Mouse (Mus musculus) monocyte, adult 2 months (primary cell): ENCODE data around the gene Psmg4.

Experiments used
- DNase-seq, 2 experiments: peaks; one replicate each; pipeline ENCODE4 v3.0.0; 2022; ENCODE audit warnings: low spot score in 2 of 2, low read depth in 1 of 2

Psmg4 gene

GRCm38 (mm10) chr13:34148181-34148580, 14.6 kb upstream of the Psmg4 start:
- DNase-seq: no peak

DNA sequence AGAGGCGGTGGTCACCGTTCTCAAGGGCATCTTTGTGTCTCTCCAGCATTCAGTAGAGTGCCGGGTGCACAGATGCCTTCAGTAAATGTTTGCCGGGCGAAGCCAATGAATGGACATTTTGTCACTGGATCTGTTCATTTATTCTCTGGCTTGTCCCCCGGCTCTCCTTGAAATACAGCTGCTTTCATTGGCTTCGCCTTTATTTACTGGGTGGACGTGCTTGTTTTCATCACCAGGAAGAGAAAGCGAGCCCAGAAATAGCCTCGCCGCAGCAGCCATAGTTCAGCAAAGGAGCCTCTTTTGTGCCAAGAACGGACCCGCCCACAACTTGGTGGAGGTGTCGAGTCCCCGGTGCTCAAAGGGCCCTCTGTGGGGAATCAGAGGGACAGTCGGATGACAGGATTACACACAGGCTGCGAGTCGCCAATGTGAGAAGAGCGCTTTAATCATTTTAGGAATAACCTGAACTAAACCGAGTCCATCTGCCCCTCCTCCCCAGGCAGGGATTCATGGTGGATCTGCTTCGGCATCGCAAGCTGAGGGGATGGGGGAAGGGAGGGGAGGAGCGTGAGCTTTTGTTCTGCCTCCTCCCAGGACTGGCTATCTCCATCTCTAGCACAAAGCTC, 13.9 kb upstream of the Psmg4 start:
- no peak for DNase-seq

- no peak for DNase-seq
These were observed 13.1 kb upstream of the Psmg4 start for GRCm38 (mm10) chr13:34149463-34150176.

GRCm38 (mm10) chr13:34150271-34151027, 12.3 kb upstream of the Psmg4 start:
- no peak for DNase-seq

GRCm38 (mm10) chr13:34151425-34151824, 11.3 kb upstream of the Psmg4 start:
- no peak for DNase-seq

- no peak for DNase-seq
These were observed 10.1 kb upstream of the Psmg4 start for GRCm38 (mm10) chr13:34152695-34153094.

DNA sequence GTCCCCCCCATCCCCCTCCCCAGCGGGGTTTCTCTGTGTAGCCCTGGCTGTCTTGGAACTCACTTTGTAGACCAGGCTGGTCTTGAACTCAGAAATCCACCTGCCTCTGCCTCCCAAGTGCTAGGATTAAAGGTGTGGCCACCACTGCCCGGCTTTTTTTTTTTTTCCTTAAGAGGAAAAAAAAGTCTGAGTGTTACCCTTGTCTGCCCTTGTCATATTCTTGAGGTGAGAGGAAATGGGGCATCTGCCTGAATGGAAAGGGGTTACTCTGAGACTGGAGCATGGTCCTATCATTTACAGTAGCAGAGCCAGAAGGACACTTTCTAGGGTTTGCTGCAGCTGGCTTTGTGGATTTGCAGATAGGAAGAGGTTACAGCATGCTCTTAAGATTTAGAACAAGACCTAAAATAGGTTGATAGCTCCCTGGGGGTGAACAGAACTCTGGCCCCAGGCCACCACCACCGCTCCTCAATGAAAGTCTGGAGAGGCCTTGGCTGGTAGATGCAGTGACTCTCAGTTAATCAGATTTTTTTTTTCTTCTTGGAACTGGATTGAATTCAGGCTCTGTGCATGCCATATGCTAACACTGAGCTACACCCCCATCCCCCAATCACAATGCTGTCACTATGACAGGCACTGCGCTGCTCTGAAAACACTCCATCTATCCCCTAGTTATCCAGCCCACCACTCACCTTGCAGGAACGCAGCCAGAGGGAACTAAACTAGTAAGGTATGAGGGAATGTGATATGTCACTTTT, 9.3 kb upstream of the Psmg4 start:
- DNase-seq: no peak

- peak in 1 of 2 experiments; percentile 38 for DNase-seq
These were observed 8.4 kb upstream of the Psmg4 start for GRCm38 (mm10) chr13:34154217-34154930.

DNA sequence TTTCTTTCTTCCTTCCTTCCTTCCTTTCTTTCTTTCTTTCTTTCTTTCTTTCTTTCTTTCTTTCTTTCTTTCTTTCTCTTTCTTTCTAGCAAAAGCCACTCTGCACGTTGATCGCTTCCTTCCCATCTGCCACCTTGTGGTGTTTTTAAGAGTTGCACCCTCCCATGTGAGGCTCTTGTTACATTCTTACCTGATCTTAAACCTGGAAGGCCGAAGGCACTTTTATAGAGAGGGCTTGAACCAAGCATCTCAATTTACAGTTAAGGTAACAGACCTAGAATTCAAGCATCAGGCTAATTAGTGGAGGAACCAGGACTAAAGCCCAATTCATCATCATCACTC, 7.9 kb upstream of the Psmg4 start:
- no peak for DNase-seq

DNA sequence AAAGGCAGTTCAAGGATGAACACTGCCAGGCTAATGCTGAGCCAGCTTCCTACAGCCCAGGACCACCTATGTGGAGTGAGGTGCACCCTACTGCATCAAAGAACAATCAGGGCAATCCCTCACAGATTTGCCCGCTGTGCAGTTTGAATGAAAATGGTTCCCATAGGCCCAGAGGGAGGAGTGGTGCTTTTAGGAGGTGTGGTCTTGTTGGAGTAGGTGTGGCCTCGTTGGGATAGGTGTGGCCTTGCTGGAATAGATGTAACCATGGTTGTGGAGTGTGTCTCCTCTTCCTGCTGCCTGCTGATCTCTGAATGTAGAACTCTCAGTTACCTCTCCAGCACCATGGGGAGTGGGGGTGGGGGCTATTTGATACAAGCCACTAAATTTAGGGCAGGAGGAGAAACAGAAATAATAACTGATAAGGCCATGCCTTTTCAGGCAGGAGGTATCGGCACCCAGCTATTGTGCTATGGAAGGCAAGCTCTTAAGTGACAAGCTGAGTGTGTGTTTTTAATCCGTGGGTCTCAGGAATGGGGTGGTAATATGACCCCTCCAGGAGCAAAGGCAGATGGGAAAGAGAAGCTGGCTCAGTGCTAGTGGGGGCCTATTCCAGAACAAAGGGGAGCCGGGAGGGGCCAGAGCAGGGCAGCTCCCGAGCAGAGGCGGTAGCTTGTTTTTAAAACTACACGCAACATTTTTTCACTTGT, 6.5 kb upstream of the Psmg4 start:
- DNase-seq: no peak

GRCm38 (mm10) chr13:34156840-34157185, 6.0 kb upstream of the Psmg4 start:
- no peak for DNase-seq

GRCm38 (mm10) chr13:34157596-34158157, 5.1 kb upstream of the Psmg4 start:
- DNase-seq: no peak

DNA sequence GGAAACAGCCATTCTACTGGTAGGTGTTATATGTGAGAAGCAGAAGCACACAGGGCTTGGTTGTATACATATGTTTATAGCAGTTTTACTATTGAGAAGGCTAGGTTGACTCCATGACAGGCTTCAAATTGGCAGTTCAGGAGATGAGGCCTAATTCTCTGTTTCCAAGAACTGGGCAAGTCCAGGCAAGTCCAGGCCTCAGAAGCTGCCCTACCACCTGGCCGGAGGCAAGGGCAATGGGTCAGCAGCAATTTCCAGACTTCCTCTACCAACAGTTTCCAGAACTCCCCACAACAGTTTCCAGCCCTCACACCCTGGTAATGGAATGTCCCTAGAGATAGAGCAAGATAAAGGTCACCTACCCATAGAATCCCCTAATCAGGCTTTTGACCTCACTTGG, 2.8 kb upstream of the Psmg4 start:
- no peak for DNase-seq

- DNase-seq: no peak
These were observed 676 bp downstream of the Psmg4 start for GRCm38 (mm10) chr13:34163304-34163975.

GRCm38 (mm10) chr13:34174025-34174424, 11.3 kb downstream of the Psmg4 start:
- no peak for DNase-seq

DNA sequence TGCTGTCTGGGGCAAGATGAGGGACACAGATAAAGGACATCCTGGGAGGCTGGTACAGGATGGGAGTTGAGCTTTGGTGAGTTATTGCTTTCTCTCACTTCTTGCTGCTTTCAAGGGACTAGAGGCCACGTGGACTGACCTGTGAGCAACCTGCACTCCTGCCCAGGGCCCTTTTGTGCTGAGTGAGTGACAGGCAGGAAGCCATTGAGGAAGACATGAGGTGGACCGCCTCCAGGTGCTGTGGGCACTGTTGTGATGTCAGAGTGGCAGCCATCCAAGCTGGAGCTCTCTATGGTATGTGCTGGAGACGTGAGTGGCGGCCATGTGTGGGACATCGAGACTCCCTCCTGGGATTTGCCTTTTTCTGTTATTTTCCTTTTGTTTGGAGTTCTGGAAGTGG, 18.9 kb downstream of the Psmg4 start:
- no peak for DNase-seq

DNA sequence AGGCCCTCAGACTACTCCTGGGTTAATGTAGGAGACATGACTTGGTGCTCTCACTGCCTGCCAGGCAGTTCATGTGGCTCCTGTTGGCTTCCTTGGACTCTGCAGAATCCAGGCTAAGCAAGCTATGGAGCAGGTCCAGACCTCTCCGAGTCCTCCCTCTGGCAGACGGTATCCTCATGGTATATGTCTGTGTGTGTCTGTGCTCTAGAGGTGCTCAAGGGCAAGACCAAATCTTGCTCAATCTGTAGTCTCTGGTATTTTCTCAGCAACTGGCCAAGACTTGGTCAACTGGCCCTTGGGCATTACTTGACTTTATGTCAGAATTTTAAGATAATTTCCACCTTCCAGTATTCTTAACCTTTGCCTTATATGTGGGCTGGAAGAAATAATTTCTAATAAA, 22.6 kb downstream of the Psmg4 start:
- no peak for DNase-seq

DNA sequence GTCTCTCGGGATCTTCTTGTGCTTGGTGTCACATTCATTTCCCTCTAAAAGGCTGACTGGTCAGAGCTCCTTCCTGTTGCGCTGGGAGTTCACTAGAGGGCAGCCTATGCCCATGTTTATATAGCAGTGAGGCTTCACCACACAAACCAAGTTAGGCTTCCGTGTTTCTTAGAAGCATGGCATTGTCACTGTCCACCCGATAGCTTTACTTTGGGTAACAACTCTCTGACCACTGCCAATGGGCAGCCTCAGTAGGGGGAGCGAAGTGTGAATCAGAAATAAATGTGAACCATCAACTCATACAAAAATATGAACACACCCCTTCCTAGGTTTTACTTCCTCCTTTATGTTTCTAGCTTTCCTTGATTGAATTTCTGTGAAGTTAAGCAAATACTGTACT, 24.8 kb downstream of the Psmg4 start:
- DNase-seq: peak; percentile 35 to 36

- no peak for DNase-seq
These were observed 29.8 kb downstream of the Psmg4 start for GRCm38 (mm10) chr13:34192414-34193191.
